ENCODE assay signal across 9 mouse cellular contexts in genomic region chr9:44454891-44455220, GRCm38 (mm10). TPM values are rescaled to one million over a fixed set of nuclear protein-coding genes. Genes with fewer than 3 reads are reported as not detected.
DNase-seq lines count a peak whose midpoint lies in the region; ATAC-seq and TF ChIP-seq lines count a peak whose summit lies in the region.
"Had no signal": no experiment of that assay in that cellular context is flagged by ENCODE, and none has a peak within 500 bp of the region (broad histone marks: within the 10 kb centered on the region; RNA-seq: fewer than 3 reads in every experiment).

Gene Upk2 (minus strand): TSS chr9:44454976.

- H3K9me3 ChIP-seq in kidney, postnatal 0 days (replicated peaks; ENCODE audit: low read length): no peaks in the 10 kb centered on the region
- no peaks in the 10 kb centered on the region for H3K9me3 ChIP-seq in forebrain, embryonic 11.5 days (ENCODE audit: control insufficient read depth, low read length)
- no peaks in the 10 kb centered on the region for H3K9me3 ChIP-seq in midbrain, embryonic 12.5 days
- H3K9me3 ChIP-seq: neural tube, embryonic 12.5 days had no signal

- H3K27me3 ChIP-seq in kidney, postnatal 0 days (ENCODE audit: insufficient read depth, low read length): no peaks in the 10 kb centered on the region
- no peaks in the 10 kb centered on the region for H3K27me3 ChIP-seq in Patski
- H3K27me3 ChIP-seq in forebrain, embryonic 11.5 days (ENCODE audit: control insufficient read depth, insufficient read depth, low read length): no peaks in the 10 kb centered on the region
- peaks cover 19% of the 10 kb centered on the region for H3K27me3 ChIP-seq in midbrain, embryonic 12.5 days

- in situ Hi-C loops in Patski (cut with MboI; ENCODE audit: low pct_unique_long_range_greater_than_20kb): loop anchor here (5.0 kb wide), 1 partner anchor 197 kb away; no protein-coding TSS in a partner anchor

- no peak within 1 kb of the TSS for H3K9ac ChIP-seq in kidney, postnatal 0 days (ENCODE audit: low read depth, low read length)
- H3K9ac ChIP-seq in forebrain, embryonic 11.5 days (ENCODE audit: low read length): no peak within 1 kb of the TSS
- no peak within 1 kb of the TSS; the same call in 1 of the 2 replicates for H3K9ac ChIP-seq in midbrain, embryonic 12.5 days (replicated peaks)
- H3K9ac ChIP-seq: neural tube, embryonic 12.5 days had no signal

- DNase-seq in kidney, postnatal 0 days (ENCODE audit: low spot score): no peak
- no peak for DNase-seq in kidney, adult 11 months
- DNase-seq in Patski (ENCODE audit: low read depth, low spot score): no peak
- no peak for DNase-seq in forebrain, embryonic 11.5 days (ENCODE audit: low spot score)
- DNase-seq in yolk sac, embryonic 10.5 days (ENCODE audit: low spot score): no peak
- no peak for DNase-seq in kidney, adult 18-20 months

- no peak within 1 kb of the TSS for H3K27ac ChIP-seq in kidney, postnatal 0 days
- H3K27ac ChIP-seq in forebrain, embryonic 11.5 days (ENCODE audit: low read depth, low read length): no peak within 1 kb of the TSS
- no peak within 1 kb of the TSS for H3K27ac ChIP-seq in midbrain, embryonic 12.5 days (replicated peaks)
- H3K27ac ChIP-seq: neural tube, embryonic 12.5 days had no signal

- H3K4me1 ChIP-seq in kidney, postnatal 0 days (replicated peaks; ENCODE audit: insufficient read depth, low read length): no peaks in the 10 kb centered on the region
- H3K4me1 ChIP-seq in forebrain, embryonic 11.5 days (replicated peaks; ENCODE audit: control insufficient read depth, insufficient read depth, low read length): peaks cover 16% of the 10 kb centered on the region
- peaks cover 33% of the 10 kb centered on the region for H3K4me1 ChIP-seq in midbrain, embryonic 12.5 days

- POLR2A ChIA-PET in Patski (lab: Charles Lee): interaction anchor here (0.5 to 1.5 kb wide), 2 partner anchors 8 to 197 kb away, joined by 5 to 6 read pairs; no protein-coding TSS in a partner anchor

- peak within 1 kb of the TSS; percentile 32; the same call in 1 of the 2 replicates for H3K4me2 ChIP-seq in kidney, postnatal 0 days (ENCODE audit: low read length)
- 0 out of 2 replicates have a peak within 1 kb of the TSS, but pooled peaks have one; percentile 8 for H3K4me2 ChIP-seq in forebrain, embryonic 11.5 days (ENCODE audit: low read depth, low read length, severe bottlenecking)
- 0 out of 2 replicates have a peak within 1 kb of the TSS, but pooled peaks have one; percentile 2 for H3K4me2 ChIP-seq in midbrain, embryonic 12.5 days (replicated peaks)
- H3K4me2 ChIP-seq: neural tube, embryonic 12.5 days had no signal

- 27% methylated on average over 4 of the region's 4 CpGs for WGBS in kidney, postnatal 0 days
- WGBS in forebrain, embryonic 11.5 days: 24% methylated on average over 4 of the region's 4 CpGs
- WGBS in midbrain, embryonic 12.5 days: 18% methylated on average over 4 of the region's 4 CpGs

- CTCF ChIA-PET in Patski (lab: Charles Lee): interaction anchor here (0.7 to 4.8 kb wide), 9 partner anchors 13 to 231 kb away, joined by 3 to 53 read pairs (median 3); no protein-coding TSS in a partner anchor

- peak; percentile 44; the same call in 1 of the 2 replicates for TF ChIP-seq CTCF in kidney, postnatal 0 days (IDR thresholded peaks at IDR 0.05; ENCODE audit: low read depth)
- TF ChIP-seq CTCF in Patski (IDR thresholded peaks at IDR 0.05): peak; percentile 23

- no peak for ATAC-seq in kidney, postnatal 0 days (replicated peaks; ENCODE audit: low FRiP score, low read depth)
- no peak for ATAC-seq in Patski
- ATAC-seq in forebrain, embryonic 11.5 days (replicated peaks; ENCODE audit: low FRiP score): no peak
- no peak for ATAC-seq in midbrain, embryonic 12.5 days (ENCODE audit: low FRiP score, low read depth)
- ATAC-seq in CD4-positive, CD25-positive, alpha-beta regulatory T cell, adult 4 months: no peak

- no peak within 1 kb of the TSS; the same call in 1 of the 2 replicates for H3K4me3 ChIP-seq in kidney, postnatal 0 days (replicated peaks; ENCODE audit: low read depth, low read length)
- no peak within 1 kb of the TSS for H3K4me3 ChIP-seq in forebrain, embryonic 11.5 days (ENCODE audit: low read depth, low read length)
- H3K4me3 ChIP-seq in midbrain, embryonic 12.5 days: no peak within 1 kb of the TSS
- H3K4me3 ChIP-seq: neural tube, embryonic 12.5 days had no signal

- H3K36me3 ChIP-seq in kidney, postnatal 0 days (ENCODE audit: insufficient read depth, low read length): no peaks in the 10 kb centered on the region
- no peaks in the 10 kb centered on the region for H3K36me3 ChIP-seq in forebrain, embryonic 11.5 days (ENCODE audit: control insufficient read depth, insufficient read depth, low read length)
- H3K36me3 ChIP-seq in midbrain, embryonic 12.5 days: no peaks in the 10 kb centered on the region
- H3K36me3 ChIP-seq: neural tube, embryonic 12.5 days had no signal

RNA-seq across cellular contexts. Expression of gene Upk2, which starts in this region (rescaled TPM):
- polyA plus RNA-seq in kidney, postnatal 0 days (2015; fragmentation: Nextera tagmentation; extraction: Ambion mirVana): 19.9 and 27.8 TPM in 2 replicates
- not detected for polyA plus RNA-seq in Patski (2021)
- polyA plus RNA-seq in forebrain, embryonic 11.5 days (2014; fragmentation: Nextera tagmentation; extraction: Ambion mirVana): not detected in 2 replicates
- not detected in 2 replicates for polyA plus RNA-seq in midbrain, embryonic 12.5 days (2016; fragmentation: Nextera tagmentation; extraction: Ambion mirVana)
- polyA plus RNA-seq in CD4-positive, CD25-positive, alpha-beta regulatory T cell, adult 4 months (2017; shearing (Covaris generic)): not detected

Comparison
In these comparisons a context has a peak if more than half of its experiments do, and no peak if none do; other contexts are left out.
1. RNA of gene Upk2 (polyA plus RNA-seq): 19.9 to 27.8 TPM in kidney, postnatal 0 days; not detected in midbrain, embryonic 12.5 days, not detected in Patski (single experiment), not detected in forebrain, embryonic 11.5 days and not detected in CD4-positive, CD25-positive, alpha-beta regulatory T cell, adult 4 months; every median in the first group is over 10 times any median in the second.
2. Peak in every context shown above with its lines, with median percentiles within 50 percentile points of each other: H3K4me2 ChIP-seq.